Comparison of ENCODE assay signal across 22 mouse cellular contexts in the genomic region with DNA sequence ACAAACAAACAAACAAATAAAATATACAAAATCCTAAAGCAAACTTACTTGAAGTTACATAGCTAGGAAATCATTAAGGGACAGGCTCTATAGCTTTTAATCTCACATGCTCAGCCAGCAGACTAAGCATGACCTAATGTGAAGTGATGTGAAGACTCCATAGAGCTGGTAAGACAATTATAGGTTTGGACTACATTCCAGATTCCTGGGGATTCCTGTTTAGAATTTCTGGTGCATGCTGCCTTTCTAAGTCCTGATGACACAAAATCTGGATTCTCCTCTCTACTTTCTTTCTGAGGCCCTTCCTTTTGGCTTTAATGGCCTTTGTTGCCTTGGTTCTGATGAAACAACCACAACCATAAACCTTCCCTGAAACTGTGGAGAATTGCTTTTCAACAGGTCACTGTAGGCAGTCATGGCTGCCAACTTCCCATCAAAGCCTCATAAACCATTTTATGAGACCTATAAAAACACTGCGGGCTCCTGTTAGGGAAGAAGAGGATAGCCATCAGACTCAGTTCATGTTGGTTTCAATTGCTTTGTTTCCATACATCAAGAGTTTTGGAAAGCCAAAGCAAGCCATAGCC.
DNase-seq lines count a peak whose midpoint lies in the region; ATAC-seq lines count a peak whose summit lies in the region.
"Had no signal": no experiment of that assay in that cellular context is flagged by ENCODE, and none has a peak within 500 bp of the region (broad histone marks: within the 10 kb centered on the region; RNA-seq: fewer than 3 reads in every experiment).

No protein-coding gene starts in this region.

- H3K9me3 ChIP-seq in limb, embryonic 11.5 days (ENCODE audit: control insufficient read depth, low read length): no peaks in the 10 kb centered on the region
- no peaks in the 10 kb centered on the region for H3K9me3 ChIP-seq in limb, embryonic 10.5 days (replicated peaks)
- no peaks in the 10 kb centered on the region for H3K9me3 ChIP-seq in neural tube, embryonic 14.5 days (ENCODE audit: control insufficient read depth, low read length)
- H3K9me3 ChIP-seq: heart, embryonic 15.5 days; neural tube, embryonic 13.5 days; stomach, embryonic 15.5 days had no signal

- H3K27me3 ChIP-seq in limb, embryonic 11.5 days (ENCODE audit: control insufficient read depth, insufficient read depth, low read length): no peaks in the 10 kb centered on the region
- peaks cover 37% of the 10 kb centered on the region for H3K27me3 ChIP-seq in limb, embryonic 10.5 days (ENCODE audit: low read depth, poor library complexity, severe bottlenecking)
- no peaks in the 10 kb centered on the region for H3K27me3 ChIP-seq in neural tube, embryonic 14.5 days (ENCODE audit: control insufficient read depth, insufficient read depth, low read length)
- H3K27me3 ChIP-seq: heart, embryonic 15.5 days; neural tube, embryonic 13.5 days; stomach, embryonic 15.5 days had no signal

- DNase-seq in limb, embryonic 11.5 days (ENCODE audit: low spot score): peak; percentile 44
- no peak for DNase-seq in limb, embryonic 10.5 days (ENCODE audit: low spot score)
- peak; percentile 26 for DNase-seq in embryo, embryonic 11.5 days (ENCODE audit: low read depth, low spot score)
- peak; percentile 77 for DNase-seq in hindlimb bud, embryonic 11.5 days (ENCODE audit: extremely low spot score, low read depth, low spot score)
- DNase-seq in heart, postnatal 4 days: no peak
- DNase-seq: adrenal gland, postnatal 10 days; cerebellum, adult 8-10 months; cerebellum, postnatal 36 days; heart, postnatal 36 days; kidney, adult 2 months; kidney, postnatal 14 days; right cerebral cortex, adult 18-20 months; thymus, postnatal 25 days had no signal

- H3K4me3 ChIP-seq in limb, embryonic 11.5 days (ENCODE audit: low read depth, low read length): no peak overlapping the region
- no peak overlapping the region for H3K4me3 ChIP-seq in limb, embryonic 10.5 days
- no peak overlapping the region for H3K4me3 ChIP-seq in neural tube, embryonic 14.5 days (ENCODE audit: low read depth, low read length)
- H3K4me3 ChIP-seq: heart, embryonic 15.5 days; neural tube, embryonic 13.5 days; stomach, embryonic 15.5 days had no signal

- 5% methylated on average over 1 of the region's 1 CpGs for WGBS in limb, embryonic 11.5 days
- 26% methylated on average over 1 of the region's 1 CpGs for WGBS in limb, embryonic 10.5 days
- WGBS in neural tube, embryonic 14.5 days: 0% methylated on average over 1 of the region's 1 CpGs

- H3K9ac ChIP-seq in limb, embryonic 11.5 days (ENCODE audit: low read length): no peak overlapping the region
- no peak overlapping the region for H3K9ac ChIP-seq in neural tube, embryonic 14.5 days (replicated peaks; ENCODE audit: low read depth, low read length)
- H3K9ac ChIP-seq: heart, embryonic 15.5 days; neural tube, embryonic 13.5 days; stomach, embryonic 15.5 days had no signal

- H3K27ac ChIP-seq in limb, embryonic 11.5 days (replicated peaks; ENCODE audit: low read depth, low read length): no peak overlapping the region
- no peak overlapping the region for H3K27ac ChIP-seq in limb, embryonic 10.5 days
- H3K27ac ChIP-seq in neural tube, embryonic 14.5 days (ENCODE audit: low read depth, low read length): no peak overlapping the region
- H3K27ac ChIP-seq: heart, embryonic 15.5 days; neural tube, embryonic 13.5 days; stomach, embryonic 15.5 days had no signal

- H3K4me1 ChIP-seq in limb, embryonic 11.5 days (ENCODE audit: control insufficient read depth, insufficient read depth, low read length): no peaks in the 10 kb centered on the region
- H3K4me1 ChIP-seq in limb, embryonic 10.5 days: peaks cover 8% of the 10 kb centered on the region; the same call in 1 of the 2 replicates
- H3K4me1 ChIP-seq in neural tube, embryonic 14.5 days (ENCODE audit: control insufficient read depth, insufficient read depth, low read length): no peaks in the 10 kb centered on the region
- H3K4me1 ChIP-seq: neural tube, embryonic 13.5 days; stomach, embryonic 15.5 days had no signal

- H3K36me3 ChIP-seq in limb, embryonic 11.5 days (ENCODE audit: control insufficient read depth, insufficient read depth, low read length): no peaks in the 10 kb centered on the region
- no peaks in the 10 kb centered on the region for H3K36me3 ChIP-seq in limb, embryonic 10.5 days
- H3K36me3 ChIP-seq in neural tube, embryonic 14.5 days (ENCODE audit: control insufficient read depth, insufficient read depth, low read length): no peaks in the 10 kb centered on the region
- H3K36me3 ChIP-seq: heart, embryonic 15.5 days; neural tube, embryonic 13.5 days; stomach, embryonic 15.5 days had no signal

- peak; percentile 60; the same call in 1 of the 2 replicates for ATAC-seq in limb, embryonic 11.5 days (ENCODE audit: insufficient number of reproducible peaks, low FRiP score, low TSS enrichment, low read depth)
- peak; percentile 72 for ATAC-seq in neural tube, embryonic 14.5 days (ENCODE audit: low read depth)
- no peak for ATAC-seq in cerebellum, adult (ENCODE audit: insufficient number of reproducible peaks, low FRiP score, low TSS enrichment)
- ATAC-seq: forebrain, embryonic 14.5 days; hindbrain, embryonic 16.5 days; lung, postnatal 0 days had no signal

- H3K4me2 ChIP-seq in limb, embryonic 11.5 days (ENCODE audit: low read depth, severe bottlenecking): no peak overlapping the region
- H3K4me2 ChIP-seq in neural tube, embryonic 14.5 days (ENCODE audit: low read depth, low read length): no peak overlapping the region
- H3K4me2 ChIP-seq: heart, embryonic 15.5 days; midbrain, embryonic 11.5 days; neural tube, embryonic 13.5 days; stomach, embryonic 15.5 days had no signal

Comparison
In these comparisons a context has a peak if more than half of its experiments do, and no peak if none do; other contexts are left out.
1. DNase-seq: peak in limb, embryonic 11.5 days (single experiment), embryo, embryonic 11.5 days (single experiment) and hindlimb bud, embryonic 11.5 days (single experiment); none in limb, embryonic 10.5 days (single experiment) and heart, postnatal 4 days (single experiment).